Mouse (Mus musculus): ENCODE measurements at regions not wholly inside any gene's neighbourhood (a gene's known extent, or its start where the extent isn't known, plus 50 kb on each side); places are given as distances from the start of the nearest gene placed in this dataset.

GRCm38 (mm10) chr16:83250346-83250745 is 422.2 kb downstream of the Gm21833 start:
- TF ChIP-seq EP300 (IDR thresholded peaks at IDR 0.05; ENCODE audit: insufficient read depth, low read depth, low read length) (no peak), POLR2A (IDR thresholded peaks at IDR 0.05; ENCODE audit: insufficient read depth, low read depth, low read length) (no peak), CTCF (IDR thresholded peaks at IDR 0.05) (no peak)
- 33% methylated on average over 1 of the region's 1 CpGs for WGBS
- H3K79me2 ChIP-seq (replicated peaks; ENCODE audit: control insufficient read depth, insufficient read depth, low read length) = no peaks in the 10 kb centered on the region
- H3K27ac ChIP-seq = no peak overlapping the region
- no peak overlapping the region for H3K9ac ChIP-seq (ENCODE audit: low read depth, low read length)
- H3K4me3 ChIP-seq = no peak overlapping the region
- H3K4me1 ChIP-seq (ENCODE audit: control insufficient read depth, insufficient read depth, low read length) = no peaks in the 10 kb centered on the region
- no peaks in the 10 kb centered on the region for H3K36me3 ChIP-seq (ENCODE audit: control insufficient read depth, insufficient read depth, low read length)
- intact Hi-C loops (cut with DNase I) = no loop called here
- no peak for DNase-seq
- no peaks in the 10 kb centered on the region for H3K27me3 ChIP-seq (ENCODE audit: control insufficient read depth, insufficient read depth, low read length)

- no peak for DNase-seq
- no peaks in the 10 kb centered on the region for H3K4me1 ChIP-seq (ENCODE audit: control insufficient read depth, insufficient read depth, low read length)
- no peaks in the 10 kb centered on the region for H3K79me2 ChIP-seq (replicated peaks; ENCODE audit: control insufficient read depth, insufficient read depth, low read length)
- H3K27me3 ChIP-seq (ENCODE audit: control insufficient read depth, insufficient read depth, low read length) = no peaks in the 10 kb centered on the region
- no peak overlapping the region for H3K27ac ChIP-seq
- no peak overlapping the region for H3K4me3 ChIP-seq
- H3K36me3 ChIP-seq (ENCODE audit: control insufficient read depth, insufficient read depth, low read length) = no peaks in the 10 kb centered on the region
- intact Hi-C loops (cut with DNase I) = no loop called here
- no peak for TF ChIP-seq POLR2A (IDR thresholded peaks at IDR 0.05; ENCODE audit: insufficient read depth, low read depth, low read length)
- no peak overlapping the region for H3K9ac ChIP-seq (ENCODE audit: low read depth, low read length)
- 89% methylated on average over 1 of the region's 1 CpGs for WGBS
Measured at GRCm38 (mm10) chr16:83254183-83254582, 426.0 kb downstream of the Gm21833 start.

GRCm38 (mm10) chr16:83271869-83272268 is 443.7 kb downstream of the Gm21833 start:
- TF ChIP-seq CTCF (IDR thresholded peaks at IDR 0.05) = no peak
- no peak for TF ChIP-seq EP300 (IDR thresholded peaks at IDR 0.05; ENCODE audit: insufficient read depth, low read depth, low read length)
- no peak for TF ChIP-seq POLR2A (IDR thresholded peaks at IDR 0.05; ENCODE audit: insufficient read depth, low read depth, low read length)

GRCm38 (mm10) chr16:83316314-83316713 is 488.1 kb downstream of the Gm21833 start:
- Histone ChIP-seq H3K4me1 (ENCODE audit: control insufficient read depth, insufficient read depth, low read length) (no peaks in the 10 kb centered on the region), H3K4me3 (no peak overlapping the region), H3K27me3 (ENCODE audit: control insufficient read depth, insufficient read depth, low read length) (no peaks in the 10 kb centered on the region), H3K27ac (no peak overlapping the region), H3K9ac (ENCODE audit: low read depth, low read length) (no peak overlapping the region), H3K36me3 (ENCODE audit: control insufficient read depth, insufficient read depth, low read length) (no peaks in the 10 kb centered on the region), H3K79me2 (replicated peaks; ENCODE audit: control insufficient read depth, insufficient read depth, low read length) (no peaks in the 10 kb centered on the region)
- intact Hi-C loops (cut with DNase I) = no loop called here
- TF ChIP-seq POLR2A (IDR thresholded peaks at IDR 0.05; ENCODE audit: insufficient read depth, low read depth, low read length) (no peak), EP300 (IDR thresholded peaks at IDR 0.05; ENCODE audit: insufficient read depth, low read depth, low read length) (no peak), CTCF (IDR thresholded peaks at IDR 0.05) (no peak)
- 59% methylated on average over 5 of the region's 5 CpGs for WGBS
- no peak for DNase-seq

More at GRCm38 (mm10) chr16:83271869-83272268, 443.7 kb downstream of the Gm21833 start:
- H3K36me3 ChIP-seq (ENCODE audit: control insufficient read depth, insufficient read depth, low read length) = no peaks in the 10 kb centered on the region
- intact Hi-C loops (cut with DNase I) = no loop called here
- DNase-seq = no peak
- H3K4me3 ChIP-seq = no peak overlapping the region
- peaks cover 1% of the 10 kb centered on the region; the same call in 1 of the 2 replicates for H3K4me1 ChIP-seq (ENCODE audit: control insufficient read depth, insufficient read depth, low read length)
- no peaks in the 10 kb centered on the region for H3K79me2 ChIP-seq (replicated peaks; ENCODE audit: control insufficient read depth, insufficient read depth, low read length)
- H3K9ac ChIP-seq (ENCODE audit: low read depth, low read length) = no peak overlapping the region
- H3K27ac ChIP-seq = no peak overlapping the region
- no peaks in the 10 kb centered on the region for H3K27me3 ChIP-seq (ENCODE audit: control insufficient read depth, insufficient read depth, low read length)
- 98% methylated on average over 1 of the region's 1 CpGs for WGBS

- Histone ChIP-seq H3K27ac (no peak overlapping the region), H3K4me1 (ENCODE audit: control insufficient read depth, insufficient read depth, low read length) (no peaks in the 10 kb centered on the region), H3K79me2 (replicated peaks; ENCODE audit: control insufficient read depth, insufficient read depth, low read length) (no peaks in the 10 kb centered on the region), H3K27me3 (ENCODE audit: control insufficient read depth, insufficient read depth, low read length) (no peaks in the 10 kb centered on the region), H3K36me3 (ENCODE audit: control insufficient read depth, insufficient read depth, low read length) (no peaks in the 10 kb centered on the region), H3K4me3 (no peak overlapping the region), H3K9ac (ENCODE audit: low read depth, low read length) (no peak overlapping the region)
- intact Hi-C loops (cut with DNase I) = no loop called here
- DNase-seq = no peak
- TF ChIP-seq CTCF (IDR thresholded peaks at IDR 0.05) = no peak
- TF ChIP-seq EP300 (IDR thresholded peaks at IDR 0.05; ENCODE audit: insufficient read depth, low read depth, low read length) = no peak
- TF ChIP-seq POLR2A (IDR thresholded peaks at IDR 0.05; ENCODE audit: insufficient read depth, low read depth, low read length) = no peak
- WGBS = 27% methylated on average over 2 of the region's 2 CpGs
Measured at GRCm38 (mm10) chr16:83326826-83327225, 498.6 kb downstream of the Gm21833 start.

- no peak for DNase-seq
- no peak overlapping the region for H3K27ac ChIP-seq
- H3K9ac ChIP-seq (ENCODE audit: low read depth, low read length) = no peak overlapping the region
- no peaks in the 10 kb centered on the region for H3K36me3 ChIP-seq (ENCODE audit: control insufficient read depth, insufficient read depth, low read length)
- intact Hi-C loops (cut with DNase I) = no loop called here
- TF ChIP-seq POLR2A (IDR thresholded peaks at IDR 0.05; ENCODE audit: insufficient read depth, low read depth, low read length) = no peak
- TF ChIP-seq CTCF (IDR thresholded peaks at IDR 0.05) = no peak
- no peaks in the 10 kb centered on the region for H3K4me1 ChIP-seq (ENCODE audit: control insufficient read depth, insufficient read depth, low read length)
- H3K79me2 ChIP-seq (replicated peaks; ENCODE audit: control insufficient read depth, insufficient read depth, low read length) = no peaks in the 10 kb centered on the region
- H3K4me3 ChIP-seq = no peak overlapping the region
- no peaks in the 10 kb centered on the region for H3K27me3 ChIP-seq (ENCODE audit: control insufficient read depth, insufficient read depth, low read length)
Measured at GRCm38 (mm10) chr16:83351069-83351468, 522.9 kb downstream of the Gm21833 start.

Data from heart, adult 2 months (tissue).